Mouse (Mus musculus) cerebellum, postnatal 25 days (tissue): Measurements from ENCODE around the gene Olfr107.

Experiments used
- DNase-seq, 2 experiments: peaks; one replicate each; pipeline ENCODE4 v3.0.0; 2021; ENCODE audit warnings: mixed read lengths in 2 of 2

Gene Olfr107

GRCm38 (mm10) chr17:37398926-37399325, at the start of gene Olfr107:
Gene Olfr107, plus strand, starts transcription at chr17:37399226.
- DNase-seq: no peak

GRCm38 (mm10) chr17:37359282-37359681, 39.7 kb upstream of the Olfr107 start, which contains the start of gene Olfr104-ps:
Gene Olfr104-ps, plus strand, starts transcription at chr17:37359582.
- DNase-seq: no peak

GRCm38 (mm10) chr17:37378733-37379132, 20.3 kb upstream of the Olfr107 start, which contains the start of gene Olfr105-ps:
Gene Olfr105-ps, plus strand, starts transcription at chr17:37379033.
- DNase-seq: no peak

GRCm38 (mm10) chr17:37390093-37390492, 8.9 kb upstream of the Olfr107 start, which contains the start of gene Olfr106-ps:
Gene Olfr106-ps, plus strand, starts transcription at chr17:37390393.
- DNase-seq: no peak

GRCm38 (mm10) chr17:37413380-37413779, 14.4 kb downstream of the Olfr107 start:
- no peak for DNase-seq

- no peak for DNase-seq
Measured at GRCm38 (mm10) chr17:37445180-37445579, 46.2 kb downstream of the Olfr107 start, which contains the start of gene Olfr108. Gene Olfr108, plus strand, starts transcription at chr17:37445480.
